In genomic region chr5:106335639-106336038, GRCm38 (mm10) we compare ENCODE assay signal across 20 mouse cellular contexts.
A peak's percentile ranks its signal among the peaks of the same experiment; 100 is the strongest.
DNase-seq lines count a peak whose midpoint lies in the region; ATAC-seq lines count a peak whose summit lies in the region.
"Had no signal": no experiment of that assay in that cellular context is flagged by ENCODE, and none has a peak within 500 bp of the region (broad histone marks: within the 10 kb centered on the region; RNA-seq: fewer than 3 reads in every experiment).

No protein-coding gene starts in this region.

- H3K9ac ChIP-seq in kidney, embryonic 15.5 days, result no peak overlapping the region
- H3K9ac ChIP-seq: embryonic facial prominence, embryonic 12.5 days; forebrain, embryonic 12.5 days; heart, embryonic 12.5 days had no signal

- no peaks in the 10 kb centered on the region for H3K9me3 ChIP-seq in kidney, embryonic 15.5 days (replicated peaks)
- H3K9me3 ChIP-seq: embryonic facial prominence, embryonic 12.5 days; forebrain, embryonic 12.5 days; heart, embryonic 12.5 days had no signal

- H3K4me1 ChIP-seq in kidney, embryonic 15.5 days, result peaks cover 3% of the 10 kb centered on the region
- H3K4me1 ChIP-seq: embryonic facial prominence, embryonic 12.5 days; forebrain, embryonic 12.5 days; heart, embryonic 12.5 days had no signal

- 93% methylated on average over 11 of the region's 11 CpGs for WGBS in kidney, embryonic 15.5 days

- H3K36me3 ChIP-seq in kidney, embryonic 15.5 days, result no peaks in the 10 kb centered on the region
- H3K36me3 ChIP-seq: embryonic facial prominence, embryonic 12.5 days; forebrain, embryonic 12.5 days; heart, embryonic 12.5 days had no signal

- H3K4me2 ChIP-seq in kidney, embryonic 15.5 days, result no peak overlapping the region
- H3K4me2 ChIP-seq: embryonic facial prominence, embryonic 12.5 days; forebrain, embryonic 12.5 days; heart, embryonic 12.5 days had no signal

- H3K27ac ChIP-seq in kidney, embryonic 15.5 days, result no peak overlapping the region
- H3K27ac ChIP-seq: embryonic facial prominence, embryonic 12.5 days; forebrain, embryonic 12.5 days had no signal

- no peak for ATAC-seq in kidney, embryonic 15.5 days (replicated peaks; ENCODE audit: low FRiP score)
- ATAC-seq: activated CD4-positive, CD25-positive, alpha-beta regulatory T cell, adult 4 months; forebrain, embryonic 16.5 days; hindbrain, embryonic 16.5 days; inflammation-experienced regulatory T-cells, adult 6 months; Patski had no signal

- peaks cover 8% of the 10 kb centered on the region; the same call in 1 of the 2 replicates for H3K27me3 ChIP-seq in kidney, embryonic 15.5 days
- H3K27me3 ChIP-seq: CH12.LX; embryonic facial prominence, embryonic 12.5 days had no signal

- DNase-seq in heart, adult 11 months, result peak; percentile 76
- no peak for DNase-seq in heart, postnatal 4 days
- peak; percentile 83 for DNase-seq in cerebellum, adult 11 months
- peak; percentile 77 for DNase-seq in cerebellum, adult 8-10 months
- peak; percentile 63 to 84 for DNase-seq in cerebellum, postnatal 14 days
- DNase-seq in right cerebral cortex, postnatal 14 days, result no peak
- DNase-seq in embryo, embryonic 10 days (ENCODE audit: low spot score), result no peak
- DNase-seq: adrenal gland, postnatal 25 days; gastrocnemius, postnatal 10 days; kidney, adult 18-20 months had no signal

- H3K4me3 ChIP-seq in kidney, embryonic 15.5 days (replicated peaks), result no peak overlapping the region
- H3K4me3 ChIP-seq: embryonic facial prominence, embryonic 12.5 days; forebrain, embryonic 12.5 days; heart, embryonic 12.5 days had no signal

Comparison
In these comparisons a context has a peak if more than half of its experiments do, and no peak if none do; other contexts are left out.
1. DNase-seq: peak in heart, adult 11 months (single experiment), cerebellum, adult 11 months (single experiment), cerebellum, adult 8-10 months (single experiment) and cerebellum, postnatal 14 days (2 of 2); none in heart, postnatal 4 days (single experiment), right cerebral cortex, postnatal 14 days (single experiment) and embryo, embryonic 10 days (single experiment).